Mouse (Mus musculus): ENCODE measurements around the gene Rtkn2. TPM values are rescaled to one million over a fixed set of nuclear protein-coding genes. Genes with fewer than 3 reads are reported as not detected.
A peak's percentile ranks its signal among the peaks of the same experiment; 100 is the strongest.

Rtkn2 gene
- total and polyA plus RNA-seq, 3 experiments: 1.1 to 1.3 TPM; not detected in 1

- H3K27me3 ChIP-seq (ENCODE audit: control insufficient read depth in 1 of 2, insufficient read depth in 2 of 2, low read length in 2 of 2): no peaks in the 10 kb centered on the region
- H3K27ac ChIP-seq (ENCODE audit: control insufficient read depth, low read depth, low read length): no peak overlapping the region
- H3K9ac ChIP-seq (ENCODE audit: control insufficient read depth, low read depth, low read length, poor library complexity, severe bottlenecking): no peak overlapping the region
- no peaks in the 10 kb centered on the region for H3K4me1 ChIP-seq (ENCODE audit: control insufficient read depth in 1 of 2, insufficient read depth in 2 of 2, low read length in 2 of 2)
- TF ChIP-seq SMC3 (IDR thresholded peaks at IDR 0.05; ENCODE audit: low read depth, low read length): peak; percentile 14; the same call in 1 of the 2 replicates
- no peak for TF ChIP-seq USF1 (IDR thresholded peaks at IDR 0.05; ENCODE audit: low read depth, low read length)
- peak; percentile 45 to 95 (median 73) for TF ChIP-seq CTCF (IDR thresholded peaks at IDR 0.05 in 2 of 3, conservative IDR thresholded peaks at IDR 0.05 in 1 of 3; ENCODE audit: control insufficient read depth in 1 of 3, insufficient read depth in 1 of 3, low read depth in 2 of 3, low read length in 3 of 3, poor library complexity in 1 of 3, severe bottlenecking in 1 of 3)
- H3K9me3 ChIP-seq (replicated peaks; ENCODE audit: insufficient read depth, low read length): no peaks in the 10 kb centered on the region
- no peak overlapping the region for H3K4me3 ChIP-seq (ENCODE audit: control insufficient read depth in 1 of 2, insufficient read depth in 1 of 2, low read depth in 2 of 2, low read length in 2 of 2)
- peak; percentile 20 for DNase-seq (ENCODE audit: low read depth, low spot score)
- no peaks in the 10 kb centered on the region for H3K79me2 ChIP-seq (ENCODE audit: control insufficient read depth, insufficient read depth, low read length, poor library complexity)
- no peaks in the 10 kb centered on the region; a peak in 1 of 4 replicates for H3K36me3 ChIP-seq (ENCODE audit: control insufficient read depth in 1 of 2, insufficient read depth in 2 of 2, low read length in 2 of 2)
These were observed 33.8 kb downstream of the Rtkn2 start for GRCm38 (mm10) chr10:68013137-68013536.

- Histone ChIP-seq H3K27ac (ENCODE audit: control insufficient read depth, low read depth, low read length) (no peak overlapping the region), H3K9ac (ENCODE audit: control insufficient read depth, low read depth, low read length, poor library complexity, severe bottlenecking) (no peak overlapping the region), H3K4me3 (ENCODE audit: control insufficient read depth in 1 of 2, insufficient read depth in 1 of 2, low read depth in 2 of 2, low read length in 2 of 2) (no peak overlapping the region), H3K4me1 (ENCODE audit: control insufficient read depth in 1 of 2, insufficient read depth in 2 of 2, low read length in 2 of 2) (no peaks in the 10 kb centered on the region), H3K79me2 (ENCODE audit: control insufficient read depth, insufficient read depth, low read length, poor library complexity) (no peaks in the 10 kb centered on the region), H3K36me3 (ENCODE audit: control insufficient read depth in 1 of 2, insufficient read depth in 2 of 2, low read length in 2 of 2) (no peaks in the 10 kb centered on the region), H3K9me3 (replicated peaks; ENCODE audit: insufficient read depth, low read length) (no peaks in the 10 kb centered on the region), H3K27me3 (ENCODE audit: control insufficient read depth in 1 of 2, insufficient read depth in 2 of 2, low read length in 2 of 2) (no peaks in the 10 kb centered on the region)
- TF ChIP-seq UBTF (IDR thresholded peaks at IDR 0.05; ENCODE audit: borderline replicate concordance, insufficient read depth, low read depth, low read length): no peak
- no peak for TF ChIP-seq POLR2AphosphoS5 (IDR thresholded peaks at IDR 0.05; ENCODE audit: borderline replicate concordance, low read depth, low read length)
- no peak for TF ChIP-seq CHD2 (IDR thresholded peaks at IDR 0.05; ENCODE audit: low read length)
- no peak for TF ChIP-seq NRF1 (IDR thresholded peaks at IDR 0.05; ENCODE audit: insufficient read depth, low read depth, low read length, poor library complexity, severe bottlenecking)
- no peak for TF ChIP-seq ZNF384 (IDR thresholded peaks at IDR 0.05; ENCODE audit: low read depth, low read length)
- no peak for TF ChIP-seq NELFE (IDR thresholded peaks at IDR 0.05; ENCODE audit: low read depth, low read length)
- no peak for TF ChIP-seq MEF2A (IDR thresholded peaks at IDR 0.05; ENCODE audit: extremely low read depth, insufficient replicate concordance, low read depth, low read length, poor library complexity, severe bottlenecking)
- TF ChIP-seq RAD21 (IDR thresholded peaks at IDR 0.05; ENCODE audit: low read depth, low read length): no peak
- no peak for TF ChIP-seq ZMIZ1 (IDR thresholded peaks at IDR 0.05; ENCODE audit: low read depth, low read length)
- no peak for TF ChIP-seq USF2 (IDR thresholded peaks at IDR 0.05; ENCODE audit: borderline replicate concordance in 1 of 2, insufficient read depth in 1 of 2, low read depth in 1 of 2, low read length in 2 of 2)
- TF ChIP-seq TAL1 (IDR thresholded peaks at IDR 0.05; ENCODE audit: low read length): no peak
- TF ChIP-seq HCFC1 (IDR thresholded peaks at IDR 0.05; ENCODE audit: low read depth, low read length): no peak
- TF ChIP-seq POLR2A (IDR thresholded peaks at IDR 0.05; ENCODE audit: control insufficient read depth in 1 of 2, insufficient read depth in 1 of 2, low read depth in 1 of 2, low read length in 2 of 2, poor library complexity in 1 of 2): no peak
- no peak for TF ChIP-seq GATA1 (IDR thresholded peaks at IDR 0.05; ENCODE audit: low read depth, low read length)
- DNase-seq (ENCODE audit: low read depth, low spot score): no peak
These were observed 41.4 kb downstream of the Rtkn2 start for GRCm38 (mm10) chr10:68020755-68021154.
